Mouse (Mus musculus) midbrain, postnatal 0 days (tissue): ENCODE data around the gene Hcar1. TPM values are rescaled to one million over a fixed set of nuclear protein-coding genes. Genes with fewer than 3 reads are reported as not detected.

Experiments
- ATAC-seq: fragments of 200-750 bp; cut with Nextera tagmentation; 2 replicates; pipeline ENCODE4 v1.8.0; 2017; ENCODE audit warnings: moderate number of reproducible peaks, mild to moderate bottlenecking, moderate TSS enrichment, moderate library complexity; ENCODE audit not compliant: low FRiP score
- DNase-seq: peaks from one replicate; pipeline ENCODE4 v3.0.0-alpha.2; 2015; ENCODE audit warnings: low spot score
- H3K27ac ChIP-seq: fragments of 300-500 bp; sonication (generic); 2 replicates; pipeline ENCODE4 v1.5.1; 2014; ENCODE audit warnings: low read depth, mild to moderate bottlenecking, low read length, mixed read lengths
- H3K27me3 ChIP-seq: fragments of 300-500 bp; sonication (generic); 2 replicates; pipeline ENCODE4 v1.6.1; 2014; ENCODE audit warnings: low read length, control low read depth, mixed read lengths; ENCODE audit not compliant: insufficient read depth
- H3K36me3 ChIP-seq: fragments of 300-500 bp; sonication (generic); 2 replicates; pipeline ENCODE4 v1.6.1; 2014; ENCODE audit warnings: low read length, control low read depth, mixed read lengths; ENCODE audit not compliant: insufficient read depth
- H3K4me1 ChIP-seq: fragments of 300-500 bp; sonication (generic); 2 replicates; pipeline ENCODE4 v1.6.1; 2014; ENCODE audit warnings: mild to moderate bottlenecking, control low read depth, antibody characterized with exemption, low read length, mixed read lengths; ENCODE audit not compliant: insufficient read depth
- H3K4me2 ChIP-seq: fragments of 300-500 bp; sonication (generic); 2 replicates; pipeline ENCODE4 v1.6.1; 2014; ENCODE audit warnings: low read depth, mild to moderate bottlenecking, low read length, mixed read lengths; ENCODE audit not compliant: poor library complexity, severe bottlenecking
- H3K4me3 ChIP-seq: fragments of 300-500 bp; sonication (generic); 2 replicates; pipeline ENCODE4 v1.5.1; 2014; ENCODE audit warnings: low read depth, mild to moderate bottlenecking, low read length, moderate library complexity
- H3K9ac ChIP-seq: fragments of 300-500 bp; sonication (generic); replicated peaks from 2 replicates; pipeline ENCODE4 v1.6.1; 2014; ENCODE audit warnings: mild to moderate bottlenecking, low read length, moderate library complexity, mixed read lengths; ENCODE audit not compliant: poor library complexity, severe bottlenecking
- H3K9me3 ChIP-seq: fragments of 300-500 bp; sonication (generic); 2 replicates; pipeline ENCODE4 v1.6.1; 2016; ENCODE audit warnings: low read length, control low read depth
- CTCF ChIP-seq: IDR thresholded peaks from 2 replicates; pipeline ENCODE4 v1.5.1; 2016; ENCODE audit warnings: antibody characterized with exemption, mild to moderate bottlenecking
- WGBS: fragments of 180-500 bp; shearing (Covaris S2); extraction: QIAGEN DNeasy Blood & Tissue Kit; methylation state at CpG from one replicate; pipeline ENCODE4 v1.1.7; 2014; 5-methylcytosine and 5-hydroxymethylcytosine counted together
- polyA plus RNA-seq: library from polyadenylated mRNA; unstranded; fragments of >200 nt; fragmentation: Nextera tagmentation; extraction: Ambion mirVana; gene quantifications from 2 replicates; pipeline ENCODE4 v1.2.1, GENCODE M21; 2015
- total RNA-seq: library from RNA; depleted of rRNA; stranded (reverse); fragments of >200 nt; gene quantifications from 2 replicates; pipeline ENCODE4 v1.2.3, GENCODE M21; 2014

Gene Hcar1
- total and polyA plus RNA-seq, 2 experiments from 2014 or later = 0.64 to 1.1 TPM

GRCm38 (mm10) chr5:123843816-123844215, 36.0 kb downstream of the Hcar1 start:
- no peaks in the 10 kb centered on the region for H3K36me3 ChIP-seq
- H3K27ac ChIP-seq = no peak overlapping the region
- no peaks in the 10 kb centered on the region for H3K9me3 ChIP-seq
- no peak for TF ChIP-seq CTCF
- ATAC-seq = no peak
- no peak overlapping the region for H3K9ac ChIP-seq
- DNase-seq = peak; percentile 56
- no peaks in the 10 kb centered on the region for H3K4me1 ChIP-seq
- 29% methylated on average over 4 of the region's 4 CpGs for WGBS
- no peak overlapping the region for H3K4me3 ChIP-seq
- no peaks in the 10 kb centered on the region for H3K27me3 ChIP-seq
- H3K4me2 ChIP-seq = no peak overlapping the region

- Histone ChIP-seq H3K27ac (no peak overlapping the region), H3K36me3 (no peaks in the 10 kb centered on the region), H3K9me3 (no peaks in the 10 kb centered on the region), H3K4me1 (no peaks in the 10 kb centered on the region), H3K4me3 (no peak overlapping the region), H3K9ac (no peak overlapping the region), H3K4me2 (no peak overlapping the region), H3K27me3 (no peaks in the 10 kb centered on the region)
- ATAC-seq (no peak), DNase-seq (no peak)
- TF ChIP-seq CTCF = no peak
- 73% methylated on average over 3 of the region's 3 CpGs for WGBS
Observed at GRCm38 (mm10) chr5:123842935-123843282, 36.9 kb downstream of the Hcar1 start.

- no peak overlapping the region for H3K4me2 ChIP-seq
- H3K9me3 ChIP-seq = no peaks in the 10 kb centered on the region
- no peaks in the 10 kb centered on the region for H3K27me3 ChIP-seq
- H3K27ac ChIP-seq = no peak overlapping the region
- no peak overlapping the region for H3K4me3 ChIP-seq
- WGBS = 54% methylated on average over 11 of the region's 11 CpGs
- no peaks in the 10 kb centered on the region for H3K4me1 ChIP-seq
- TF ChIP-seq CTCF = no peak
- no peak overlapping the region for H3K9ac ChIP-seq
- DNase-seq (no peak), ATAC-seq (no peak)
- no peaks in the 10 kb centered on the region for H3K36me3 ChIP-seq
Observed at GRCm38 (mm10) chr5:123842221-123842934, 37.4 kb downstream of the Hcar1 start.

GRCm38 (mm10) chr5:123837371-123837770, 42.4 kb downstream of the Hcar1 start:
- no peak overlapping the region for H3K4me3 ChIP-seq
- H3K27me3 ChIP-seq = no peaks in the 10 kb centered on the region
- ATAC-seq = no peak
- H3K9me3 ChIP-seq = no peaks in the 10 kb centered on the region
- H3K4me1 ChIP-seq = no peaks in the 10 kb centered on the region
- H3K27ac ChIP-seq = no peak overlapping the region
- WGBS = 51% methylated on average over 4 of the region's 4 CpGs
- H3K36me3 ChIP-seq = no peaks in the 10 kb centered on the region
- no peak for DNase-seq
- H3K4me2 ChIP-seq = no peak overlapping the region
- H3K9ac ChIP-seq = no peak overlapping the region
- no peak for TF ChIP-seq CTCF

- DNase-seq (no peak), ATAC-seq (no peak)
- Histone ChIP-seq H3K27ac (no peak overlapping the region), H3K27me3 (no peaks in the 10 kb centered on the region), H3K4me3 (no peak overlapping the region), H3K9ac (no peak overlapping the region), H3K4me2 (no peak overlapping the region), H3K9me3 (no peaks in the 10 kb centered on the region), H3K36me3 (no peaks in the 10 kb centered on the region), H3K4me1 (no peaks in the 10 kb centered on the region)
- no peak for TF ChIP-seq CTCF
- 76% methylated on average over 3 of the region's 3 CpGs for WGBS
Observed at GRCm38 (mm10) chr5:123834836-123835235, 45.0 kb downstream of the Hcar1 start.

GRCm38 (mm10) chr5:123832309-123832708, 47.5 kb downstream of the Hcar1 start:
- Histone ChIP-seq H3K36me3 (no peaks in the 10 kb centered on the region), H3K9me3 (no peaks in the 10 kb centered on the region), H3K27me3 (no peaks in the 10 kb centered on the region), H3K4me3 (no peak overlapping the region), H3K27ac (no peak overlapping the region), H3K4me2 (no peak overlapping the region), H3K4me1 (no peaks in the 10 kb centered on the region), H3K9ac (no peak overlapping the region)
- DNase-seq (no peak), ATAC-seq (no peak)
- no peak for TF ChIP-seq CTCF
- WGBS = 93% methylated on average over 7 of the region's 7 CpGs
